Mouse (Mus musculus) layer of hippocampus, postnatal 25 days (tissue): Measurements from ENCODE around the gene Dph5. TPM values are rescaled to one million over a fixed set of nuclear protein-coding genes. Genes with fewer than 3 reads are reported as not detected.

ENCODE experiments used
- DNase-seq, 2 experiments: peaks; one replicate each; pipeline ENCODE4 v3.0.0; 2022; ENCODE audit warnings: mixed read lengths in 2 of 2, low spot score in 1 of 2; ENCODE audit errors: extremely low spot score in 1 of 2
- total RNA-seq, 2 experiments: library from RNA; stranded (reverse); gene quantifications; 2 replicates each; pipeline ENCODE4 v1.2.3; 2021

The Dph5 gene
- total RNA-seq, 2 experiments from 2014 or later = 13.3 to 14.3 TPM

DNA sequence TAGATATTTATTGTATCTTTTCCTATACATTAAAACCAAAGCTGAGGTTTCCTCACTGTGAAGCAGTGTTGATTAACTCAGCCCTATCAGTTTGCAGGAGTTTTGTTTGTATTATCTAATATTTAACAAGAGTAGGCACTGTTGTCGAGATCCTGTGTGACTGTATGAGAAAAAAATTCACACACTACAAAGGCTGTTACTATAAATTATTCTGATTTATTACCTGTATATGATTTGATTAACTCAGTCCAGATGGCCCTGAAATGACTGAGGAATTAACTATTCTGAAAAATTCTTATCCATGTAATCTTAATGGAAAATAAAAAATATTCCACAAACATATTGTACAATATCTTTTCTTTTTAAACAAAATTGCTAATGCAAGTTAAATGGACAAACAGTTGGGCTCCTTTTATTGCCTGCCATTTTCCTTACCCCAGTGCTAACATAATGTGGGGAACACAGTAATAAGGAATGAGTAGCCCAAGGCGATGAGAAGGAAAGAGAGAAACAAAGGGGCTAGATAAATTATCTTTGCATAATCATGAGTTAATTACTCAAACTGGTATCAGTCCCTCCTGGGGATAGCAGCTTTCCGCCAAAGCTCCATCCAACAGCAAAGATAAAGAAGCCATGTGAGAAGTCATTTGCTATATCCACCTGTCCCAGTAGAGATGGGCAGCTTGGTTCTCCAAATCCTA, 61.7 kb downstream of the Dph5 start:
- no peak for DNase-seq

DNA sequence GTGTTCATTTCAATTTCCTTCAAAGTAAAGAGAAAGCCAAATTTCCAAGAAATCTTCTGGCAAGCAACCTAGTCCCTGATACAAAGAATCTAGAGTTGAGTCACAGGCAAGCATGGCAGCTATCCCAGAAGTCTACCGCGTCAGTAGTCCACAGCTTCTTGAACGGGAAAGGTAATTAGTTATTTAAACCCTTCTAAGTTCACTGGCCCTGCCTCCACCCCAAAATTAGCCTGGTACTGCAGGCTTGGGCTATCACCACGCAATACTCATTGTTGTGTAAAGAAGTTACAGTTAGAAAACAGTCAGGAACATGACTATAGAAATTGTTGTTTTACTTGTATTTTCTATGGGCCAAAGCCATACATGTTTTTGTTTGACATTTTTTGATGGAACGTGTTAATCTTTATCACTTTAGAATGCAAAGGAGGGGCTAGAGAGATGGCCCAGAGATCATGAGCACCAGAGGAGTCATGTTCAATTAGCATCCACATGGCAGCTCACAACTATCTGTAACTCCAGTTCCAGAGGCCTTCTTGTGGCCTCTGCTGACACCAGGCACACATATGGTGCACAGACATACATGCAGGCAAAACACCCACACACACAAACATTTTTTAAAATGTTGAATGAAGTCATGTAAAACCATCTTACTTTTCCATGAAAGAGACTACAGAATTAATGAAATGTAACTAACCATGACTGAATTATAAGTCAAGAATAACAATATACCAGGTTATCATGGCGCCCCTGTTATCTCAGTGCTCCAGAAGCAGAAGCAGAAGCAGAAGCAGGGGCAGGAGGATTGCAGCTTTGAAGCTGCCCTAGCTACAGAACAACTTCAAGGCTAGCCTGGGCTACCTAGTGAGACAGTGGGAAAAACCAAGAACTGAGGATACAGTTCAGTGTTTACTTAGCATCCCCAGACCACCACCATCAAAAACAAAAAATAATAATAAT, 62.6 kb downstream of the Dph5 start:
- no peak for DNase-seq

DNA sequence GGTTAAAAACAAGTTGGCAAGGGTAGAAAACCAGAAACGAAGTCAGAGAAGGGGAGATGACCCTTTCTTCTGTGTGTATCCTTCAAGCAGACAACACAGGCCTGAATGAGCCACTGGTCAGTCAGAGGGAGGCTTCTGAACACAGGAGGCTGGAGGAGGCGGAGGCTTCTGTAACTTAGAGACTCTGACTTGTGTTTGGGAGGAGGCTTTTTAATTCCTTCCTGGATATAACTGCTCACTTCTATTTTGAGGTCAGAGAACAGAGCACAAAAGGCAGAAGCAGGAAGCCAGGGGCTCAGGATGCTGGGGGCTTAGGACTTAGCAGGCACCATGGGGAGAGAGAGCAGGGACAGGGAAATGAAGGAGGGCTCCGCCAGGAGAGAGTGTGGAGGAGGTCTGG, 63.6 kb downstream of the Dph5 start:
- DNase-seq = no peak

DNA sequence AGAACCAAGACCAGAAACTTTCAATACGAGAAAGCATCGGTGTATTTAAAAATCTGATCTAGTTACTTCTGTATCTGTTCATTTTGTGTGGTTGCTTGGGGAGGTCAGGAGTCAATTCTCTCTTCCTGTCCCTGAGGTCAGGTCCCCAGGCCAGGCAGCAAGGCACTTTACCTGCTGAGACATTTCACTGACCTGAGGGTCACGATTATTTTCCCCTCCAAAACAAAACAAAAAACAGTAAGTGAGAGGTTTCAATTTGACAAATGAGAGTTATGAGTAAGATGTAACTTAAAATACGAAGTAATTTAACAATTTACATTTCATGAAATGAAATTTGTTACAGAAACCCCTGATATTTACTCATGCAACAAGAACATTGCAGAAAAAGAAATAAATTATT, 64.7 kb downstream of the Dph5 start:
- DNase-seq = no peak

DNA sequence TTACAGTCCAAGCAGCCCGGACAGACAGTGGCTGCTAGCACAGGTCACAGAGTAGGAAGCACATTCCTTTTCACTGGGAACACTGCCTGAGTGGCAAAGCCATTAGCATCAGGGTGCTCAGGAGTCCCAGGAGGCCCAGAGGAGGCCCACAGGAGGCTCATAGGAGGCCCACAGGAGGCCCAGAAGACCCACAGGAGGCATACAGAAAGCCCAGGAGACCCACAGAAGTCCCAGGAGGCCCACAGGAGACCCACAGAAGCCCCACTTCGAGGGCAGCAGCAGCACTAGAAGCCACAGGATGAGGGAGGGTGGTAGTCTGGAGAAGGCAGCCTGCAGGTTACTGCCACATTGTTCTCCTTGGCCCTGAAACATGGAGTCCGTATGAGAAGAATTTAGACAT, 65.5 kb downstream of the Dph5 start:
- no peak for DNase-seq

DNA sequence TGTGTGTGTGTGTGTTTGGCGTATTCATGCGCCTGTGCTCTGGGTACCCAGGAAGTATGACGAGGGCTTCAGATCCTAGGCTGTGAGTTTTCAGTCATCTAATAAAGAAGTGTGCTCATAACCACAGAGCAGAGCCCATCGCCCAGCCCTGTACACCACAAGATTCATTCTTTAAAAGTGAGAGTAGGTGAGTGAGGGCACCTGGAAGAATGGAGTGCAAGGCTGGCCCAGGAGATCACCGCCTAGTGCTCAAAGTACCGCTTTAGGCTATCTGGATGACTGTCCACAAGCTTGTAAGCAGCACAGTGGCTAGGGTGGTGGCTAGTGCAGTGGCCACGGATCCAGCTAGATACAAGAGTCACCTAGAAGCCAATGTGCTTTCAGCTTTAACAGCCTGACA, 69.6 kb downstream of the Dph5 start:
- no peak for DNase-seq

DNA sequence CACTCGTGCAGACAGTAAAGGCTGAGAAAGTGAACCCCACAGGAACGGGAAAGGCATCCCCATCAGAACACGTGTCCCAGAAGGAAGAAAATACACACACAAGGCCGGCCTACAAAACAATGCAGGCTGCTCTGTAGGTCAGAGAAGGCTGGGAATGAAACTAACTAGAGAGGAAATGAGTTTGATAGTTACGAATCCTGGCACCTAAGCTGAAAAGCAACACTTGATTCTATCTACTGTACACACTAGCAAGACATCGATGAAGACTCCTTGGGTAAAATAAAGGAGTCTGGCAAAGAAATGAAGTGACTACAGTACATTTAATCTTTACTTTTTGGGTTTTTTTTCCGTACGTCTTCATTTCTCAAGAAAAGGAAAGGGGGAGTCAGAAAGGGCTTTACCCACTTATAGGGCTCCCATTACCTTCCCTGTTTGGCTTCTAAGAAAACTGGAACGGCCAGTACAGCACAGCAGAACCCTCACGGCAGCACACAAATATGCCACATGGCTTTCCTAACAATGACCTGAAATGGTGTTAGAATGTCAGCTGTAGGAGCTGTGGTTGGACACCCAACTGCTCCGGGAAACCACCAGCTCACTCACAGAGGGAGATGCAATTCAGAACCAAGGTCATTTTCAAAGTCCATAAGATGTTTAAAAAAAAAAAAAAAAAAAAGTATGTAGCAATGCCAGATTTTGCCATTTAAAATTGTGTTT, 73.8 kb downstream of the Dph5 start:
- no peak for DNase-seq

DNA sequence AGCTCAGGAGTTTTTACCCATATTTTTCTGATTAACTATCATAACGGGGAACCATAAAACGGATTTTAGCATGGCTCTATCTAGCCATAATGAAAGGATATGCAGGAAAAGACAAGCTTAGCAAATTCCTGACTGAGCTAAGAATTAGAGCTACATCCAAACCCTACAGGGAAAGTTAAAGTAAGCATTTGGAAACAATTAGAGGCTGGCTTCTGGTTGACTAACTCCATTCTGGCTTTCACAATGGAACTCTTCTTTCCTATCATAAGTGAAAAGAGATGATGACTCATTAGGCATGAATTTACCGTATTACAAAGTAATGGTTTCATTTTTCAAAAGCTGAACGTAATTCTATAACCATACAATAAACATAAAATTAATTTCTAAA, 74.4 kb downstream of the Dph5 start:
- no peak for DNase-seq

DNA sequence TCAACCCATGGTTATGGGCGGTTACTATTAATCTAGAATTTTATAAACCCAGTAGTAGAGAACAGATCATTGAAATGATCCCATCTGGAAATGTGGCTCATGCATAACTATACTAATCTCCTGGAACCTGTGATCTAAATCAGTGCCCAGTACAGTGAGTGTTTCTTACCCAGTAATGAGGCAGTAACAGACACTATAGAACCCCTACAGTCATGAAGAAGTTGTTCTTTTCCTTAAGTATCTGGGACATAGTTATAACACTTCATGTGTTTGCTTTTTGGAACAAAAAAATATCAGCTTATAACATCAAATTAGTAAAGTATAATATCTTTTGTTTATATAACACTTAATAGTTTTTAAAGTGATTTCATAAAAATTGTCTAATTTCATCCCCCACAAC, 76.0 kb downstream of the Dph5 start:
- DNase-seq = no peak

DNA sequence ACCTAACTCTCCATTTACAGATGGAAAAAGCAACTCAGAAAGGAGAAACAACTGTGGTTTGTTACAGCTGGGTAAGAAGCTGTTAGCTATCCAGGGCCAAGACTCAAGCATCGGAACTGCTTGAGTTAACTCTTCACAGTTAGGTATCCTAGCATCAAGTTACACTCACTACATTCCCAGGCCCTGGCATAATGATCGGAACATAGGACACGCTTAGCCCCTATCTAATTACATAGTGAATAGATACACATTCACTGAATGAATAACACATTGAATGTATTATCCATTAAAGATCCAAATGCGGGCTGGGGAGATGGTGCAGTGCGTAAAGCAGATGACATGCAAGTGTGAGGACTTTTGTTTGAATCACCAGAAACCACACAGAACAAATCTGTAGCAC, 76.4 kb downstream of the Dph5 start:
- no peak for DNase-seq

DNA sequence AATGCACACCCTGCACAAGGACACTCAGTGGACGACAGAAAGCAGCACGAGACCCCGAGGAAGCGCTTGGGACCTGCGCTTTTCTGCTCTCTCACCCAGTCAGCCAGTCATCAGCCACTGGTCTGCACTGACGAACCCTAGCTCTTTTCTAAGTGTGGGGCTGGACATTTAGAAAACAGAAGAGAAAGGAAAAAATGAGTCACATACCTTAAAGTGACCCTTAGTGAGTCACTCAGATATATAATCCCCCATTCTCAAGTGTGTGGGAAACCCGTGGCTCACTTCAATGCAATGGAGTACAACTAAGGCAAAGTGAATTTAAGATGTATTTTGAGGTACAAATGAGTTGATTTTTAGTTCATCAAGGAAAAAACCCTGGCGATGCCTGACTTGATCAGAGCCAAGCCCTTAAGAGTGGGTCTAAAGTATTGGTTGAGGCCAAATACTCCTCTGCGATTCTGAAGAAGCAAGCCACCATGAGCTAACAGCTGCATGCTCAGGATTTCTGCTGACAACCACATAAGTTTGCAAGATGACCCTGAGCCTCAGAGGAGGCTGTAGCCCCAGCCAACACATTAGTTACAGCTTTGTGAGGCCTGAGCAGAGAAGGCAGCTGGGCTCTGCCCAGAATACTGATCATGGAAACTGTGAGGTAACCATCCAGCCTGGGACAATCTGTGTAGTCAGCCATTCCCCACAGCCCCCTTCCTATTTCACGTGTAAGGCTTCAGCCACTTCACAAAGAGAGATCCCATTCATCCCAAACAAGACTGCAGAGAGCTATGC, 81.3 kb downstream of the Dph5 start:
- DNase-seq = no peak

DNA sequence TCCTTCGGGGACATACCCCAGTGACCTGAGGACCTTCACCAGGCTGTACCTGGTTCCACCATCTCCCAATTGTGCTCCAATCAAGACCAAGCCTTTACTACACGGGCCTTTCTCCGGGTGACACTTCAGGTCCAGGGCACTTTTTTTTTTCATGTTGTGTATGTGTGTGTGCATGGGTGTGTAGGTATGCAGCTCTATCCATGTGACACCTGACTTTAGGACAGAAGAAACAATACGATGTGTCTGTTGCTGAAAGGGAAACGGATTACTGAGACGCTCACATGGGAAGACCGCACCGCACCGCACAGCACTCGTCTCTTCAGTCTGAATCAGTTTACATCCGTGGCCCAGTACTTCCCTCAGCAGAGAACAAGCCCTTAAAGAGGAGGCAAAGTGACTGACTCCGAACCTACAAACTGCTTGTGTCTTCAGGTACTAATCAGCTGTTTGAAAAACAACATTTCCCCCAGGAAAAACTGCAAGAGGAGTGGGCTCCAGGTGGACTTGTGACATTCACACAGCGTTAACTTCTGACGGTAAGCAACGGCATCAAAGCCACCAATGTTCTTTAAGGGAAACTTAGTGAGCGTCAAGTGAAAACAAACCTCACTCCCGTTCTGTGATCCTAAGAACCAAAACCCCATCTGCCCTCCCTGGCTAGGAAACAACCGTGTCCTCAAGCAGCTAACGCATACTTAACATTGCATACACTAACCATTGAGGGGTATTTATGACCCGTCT, 83.6 kb downstream of the Dph5 start:
- no peak for DNase-seq

DNA sequence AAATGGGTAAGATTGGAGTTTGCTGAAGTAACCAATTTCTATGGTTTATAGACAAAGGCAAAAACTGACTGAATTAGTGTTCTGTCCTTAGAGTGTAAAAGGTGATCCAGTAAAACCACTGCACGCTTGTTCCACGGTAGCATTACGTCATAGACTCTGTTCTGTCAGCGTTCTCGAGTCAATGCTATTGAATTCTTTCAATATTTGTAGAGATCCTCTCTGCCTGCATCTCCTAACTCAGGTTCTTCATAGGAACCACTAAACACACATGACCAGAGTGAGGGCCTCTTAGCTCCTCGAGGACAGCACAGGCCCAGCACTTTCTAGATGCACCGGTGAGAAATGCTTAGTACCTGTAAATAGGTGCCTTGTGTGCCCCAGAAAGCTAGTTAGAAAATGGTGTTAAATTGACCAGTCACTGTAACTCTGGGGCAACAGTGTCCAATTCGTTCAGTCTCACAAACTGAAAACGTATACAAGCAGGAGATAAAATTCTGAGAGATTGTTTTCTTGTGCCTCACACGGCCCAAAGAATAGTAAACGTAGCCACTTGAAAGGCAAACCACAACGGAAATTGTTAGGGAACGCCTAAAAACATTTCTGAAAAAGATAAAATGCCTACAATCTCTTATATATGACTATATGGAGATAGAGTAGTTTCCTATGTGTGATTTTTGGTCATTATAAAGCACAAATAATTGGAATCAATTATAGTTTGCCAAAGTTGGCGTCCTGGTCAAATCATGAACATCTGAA, 84.4 kb downstream of the Dph5 start:
- DNase-seq = no peak

DNA sequence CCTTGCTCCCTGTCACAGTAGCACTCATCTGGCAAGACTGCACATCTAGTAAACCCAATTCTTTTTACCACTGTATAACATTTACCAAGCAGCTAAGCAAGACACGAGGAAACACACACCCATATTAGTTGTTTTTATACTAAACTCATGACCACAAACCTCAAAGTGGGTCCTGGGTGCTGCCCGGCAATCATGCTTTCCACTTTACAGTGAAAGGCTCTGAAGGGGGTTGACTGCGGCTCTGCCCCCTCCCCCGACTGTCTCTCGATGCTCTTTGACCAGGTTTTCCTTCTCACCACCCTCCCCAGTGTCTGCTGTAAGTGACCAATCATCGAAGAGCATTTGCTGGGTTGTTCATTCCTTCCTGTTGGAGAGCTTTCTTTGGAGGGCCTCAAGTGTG, 86.6 kb downstream of the Dph5 start:
- DNase-seq = no peak

DNA sequence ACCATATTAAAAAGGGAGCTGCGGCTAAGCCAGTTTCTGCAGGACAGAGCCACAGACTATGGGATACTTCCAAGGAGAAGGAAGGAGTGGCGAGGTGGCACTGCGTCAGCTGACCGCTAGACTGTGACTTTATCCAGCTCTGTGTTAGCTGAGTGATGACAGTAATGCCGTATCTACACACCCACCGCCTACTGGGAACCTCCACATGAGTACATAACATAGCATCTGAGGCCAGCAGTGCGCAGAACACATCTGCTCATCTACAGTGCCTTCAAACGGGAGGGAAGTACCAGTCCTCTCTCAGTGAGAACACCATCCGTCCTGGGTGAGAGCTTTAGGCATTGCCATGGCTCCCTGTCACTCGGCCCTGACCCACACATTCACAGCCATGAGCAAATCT, 87.4 kb downstream of the Dph5 start:
- no peak for DNase-seq

DNA sequence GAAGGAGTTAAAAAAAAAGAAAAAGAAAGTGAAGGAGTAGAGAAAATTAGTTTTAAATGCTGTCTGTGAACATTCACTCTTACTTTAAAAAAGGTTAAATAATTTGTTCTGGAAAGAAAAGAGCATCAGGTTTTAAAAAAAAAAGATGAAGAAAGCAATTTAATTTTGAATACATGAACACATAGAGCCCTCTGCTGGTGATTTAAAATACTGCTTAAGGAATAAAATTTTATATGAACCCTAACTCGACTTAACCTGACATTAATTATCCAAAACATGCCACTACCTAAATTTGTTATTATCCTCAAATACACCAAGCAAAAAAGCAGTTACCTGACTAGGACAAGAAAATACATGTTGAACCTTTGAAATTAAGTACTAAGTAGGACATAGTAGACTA, 91.4 kb downstream of the Dph5 start:
- no peak for DNase-seq

DNA sequence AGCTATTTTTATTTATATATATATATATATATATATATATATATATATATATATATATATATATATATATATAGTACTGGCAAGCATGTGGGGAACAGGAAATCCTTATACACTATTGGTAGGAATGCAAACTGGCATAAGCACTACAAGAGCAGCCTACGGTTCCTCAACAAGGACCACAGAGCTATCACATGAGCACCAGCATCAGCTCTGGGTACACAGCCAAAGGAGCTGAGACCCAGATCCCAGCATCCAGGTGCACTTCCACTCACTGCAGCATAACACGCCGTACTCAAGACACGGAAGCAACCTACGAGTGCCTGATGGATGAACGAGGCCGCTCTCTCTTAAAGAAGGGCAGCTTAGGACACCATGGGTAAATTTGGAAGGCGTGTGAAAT, 95.6 kb downstream of the Dph5 start:
- DNase-seq = no peak
